Mouse (Mus musculus): ENCODE measurements around the gene Ptma.
A peak's percentile ranks its signal among the peaks of the same experiment; 100 is the strongest.

GRCm38 (mm10) chr1:86524619-86525498, 1.7 kb upstream of the Ptma start:
- no peak; the same call in 1 of the 2 replicates for TF ChIP-seq CTCF (IDR thresholded peaks at IDR 0.05; ENCODE audit: borderline replicate concordance, control insufficient read depth, extremely low read depth, insufficient read depth, low read length, poor library complexity)
- TF ChIP-seq POLR2A (IDR thresholded peaks at IDR 0.05; ENCODE audit: control insufficient read depth, extremely low read depth, insufficient read depth, low read length, poor library complexity): peak; percentile 61; the same call in 1 of the 2 replicates

All from thymus, adult 2 months (tissue).